Mouse (Mus musculus): ENCODE measurements around the gene Btbd35f4. TPM values are rescaled to one million over a fixed set of nuclear protein-coding genes. Genes with fewer than 3 reads are reported as not detected.

Btbd35f4 gene
- polyA plus RNA-seq (2012; rRNA removed; ENCODE audit: low replicate concordance): not detected in 2 replicates

DNA sequence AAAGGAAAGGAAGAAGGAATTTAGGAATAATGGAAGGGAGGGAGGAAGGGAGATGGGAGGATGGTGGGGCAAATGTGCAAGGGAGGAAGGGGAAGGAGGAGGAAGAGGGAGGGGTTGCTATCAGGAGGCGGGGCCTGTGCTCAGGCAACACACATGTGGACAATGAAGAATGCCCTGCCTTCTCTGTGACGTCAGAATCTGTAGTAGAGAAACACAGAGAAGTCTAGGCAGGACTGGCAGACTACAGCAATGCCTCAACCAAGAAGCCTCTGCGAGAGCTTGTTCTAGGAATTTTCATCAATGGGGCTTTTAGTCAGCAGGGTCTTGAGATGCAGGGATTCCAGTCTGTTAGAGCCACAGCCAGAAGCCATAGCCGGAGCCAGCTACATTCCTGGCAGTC, at the start of gene Btbd35f4:
Gene Btbd35f4 (plus strand): TSS at position 301 of the 400 bp plus-strand sequence.

Other genes with a start within 250 kb of the Btbd35f4 start
- gene Btbd35f27, start 151.6 kb downstream of the Btbd35f4 start, polyA plus RNA-seq (2012; rRNA removed; ENCODE audit: low replicate concordance): not detected in 2 replicates

Data from mammary gland, adult 2 months (tissue).